Mouse (Mus musculus) kidney, postnatal 0 days (tissue): ENCODE data around the gene B3galt4. TPM values are rescaled to one million over a fixed set of nuclear protein-coding genes. Genes with fewer than 3 reads are reported as not detected.

Experiments used
- ATAC-seq: fragments of 200-750 bp; cut with Nextera tagmentation; replicated peaks from 2 replicates; pipeline ENCODE4 v1.8.0; 2017; ENCODE audit warnings: low read depth, moderate number of reproducible peaks, moderate TSS enrichment, moderate library complexity; ENCODE audit not compliant: low FRiP score
- DNase-seq: peaks from one replicate; pipeline ENCODE4 v3.0.0-alpha.2; 2016; ENCODE audit warnings: low spot score
- H3K27ac ChIP-seq: fragments of 300-500 bp; sonication (generic); 2 replicates; pipeline ENCODE4 v1.5.1; 2014; ENCODE audit warnings: mild to moderate bottlenecking
- H3K27me3 ChIP-seq: fragments of 300-500 bp; sonication (generic); 2 replicates; pipeline ENCODE4 v1.6.1; 2014; ENCODE audit warnings: low read length, mixed read lengths; ENCODE audit not compliant: insufficient read depth
- H3K36me3 ChIP-seq: fragments of 300-500 bp; sonication (generic); 2 replicates; pipeline ENCODE4 v1.6.1; 2014; ENCODE audit warnings: low read length, mixed read lengths; ENCODE audit not compliant: insufficient read depth
- H3K4me1 ChIP-seq: fragments of 300-500 bp; sonication (generic); replicated peaks from 2 replicates; pipeline ENCODE4 v1.6.1; 2014; ENCODE audit warnings: antibody characterized with exemption, low read length, mixed read lengths; ENCODE audit not compliant: insufficient read depth
- H3K4me2 ChIP-seq: fragments of 300-500 bp; sonication (generic); 2 replicates; pipeline ENCODE4 v1.6.1; 2014; ENCODE audit warnings: mild to moderate bottlenecking, low read length, moderate library complexity, mixed read lengths
- H3K4me3 ChIP-seq: fragments of 300-500 bp; sonication (generic); replicated peaks from 2 replicates; pipeline ENCODE4 v1.5.1; 2014; ENCODE audit warnings: low read depth, low read length
- H3K9ac ChIP-seq: fragments of 300-500 bp; sonication (generic); 2 replicates; pipeline ENCODE4 v1.6.1; 2014; ENCODE audit warnings: low read depth, low read length
- H3K9me3 ChIP-seq: fragments of 300-500 bp; sonication (generic); replicated peaks from 2 replicates; pipeline ENCODE4 v1.6.1; 2016; ENCODE audit warnings: low read length, inconsistent platforms, mixed read lengths
- CTCF ChIP-seq: IDR thresholded peaks from 2 replicates; pipeline ENCODE4 v1.5.1; 2016; ENCODE audit warnings: antibody characterized with exemption, low read depth, mild to moderate bottlenecking, moderate library complexity
- WGBS: fragments of 180-500 bp; shearing (Covaris S2); extraction: QIAGEN DNeasy Blood & Tissue Kit; methylation state at CpG from one replicate; pipeline ENCODE4 v1.1.7; 2014; 5-methylcytosine and 5-hydroxymethylcytosine counted together
- polyA plus RNA-seq: library from polyadenylated mRNA; unstranded; fragments of >200 nt; fragmentation: Nextera tagmentation; extraction: Ambion mirVana; gene quantifications from 2 replicates; pipeline ENCODE4 v1.2.1, GENCODE M21; 2015

The B3galt4 gene
- polyA plus RNA-seq, 1 experiment from 2014 or later, result 6.7 TPM

DNA sequence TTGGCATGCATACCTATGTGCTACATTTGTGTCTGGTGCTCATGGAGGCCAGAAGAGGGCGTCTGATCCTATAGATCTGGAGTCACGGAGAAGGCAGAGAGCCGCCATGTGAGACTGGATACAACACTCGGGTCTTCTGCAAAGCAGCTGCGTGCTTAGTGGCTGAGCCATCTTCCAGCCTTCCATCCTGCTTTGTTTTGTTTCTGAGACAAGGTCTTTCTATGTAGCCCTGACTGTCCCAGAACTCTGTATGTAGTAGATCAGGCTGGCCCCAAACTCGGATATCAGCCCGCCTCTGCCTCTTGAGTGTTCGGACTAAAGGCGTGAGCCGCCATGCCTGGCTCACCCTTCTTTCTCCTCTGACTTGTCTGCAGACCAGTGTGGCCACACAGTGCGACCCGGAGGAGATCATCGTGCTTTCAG, 36.3 kb downstream of the B3galt4 start:
- Histone ChIP-seq H3K27me3 (no peaks in the 10 kb centered on the region), H3K4me3 (no peak overlapping the region), H3K9me3 (no peaks in the 10 kb centered on the region), H3K36me3 (peaks cover 30% of the 10 kb centered on the region), H3K4me2 (peak overlapping the region; percentile 36; the same call in 1 of the 2 replicates), H3K4me1 (peaks cover 18% of the 10 kb centered on the region), H3K27ac (peak overlapping the region; percentile 37; the same call in 1 of the 2 replicates), H3K9ac (no peak overlapping the region)
- WGBS, result 72% methylated on average over 13 of the region's 13 CpGs
- DNase-seq (no peak), ATAC-seq (no peak)
- TF ChIP-seq CTCF, result peak; percentile 33

DNA sequence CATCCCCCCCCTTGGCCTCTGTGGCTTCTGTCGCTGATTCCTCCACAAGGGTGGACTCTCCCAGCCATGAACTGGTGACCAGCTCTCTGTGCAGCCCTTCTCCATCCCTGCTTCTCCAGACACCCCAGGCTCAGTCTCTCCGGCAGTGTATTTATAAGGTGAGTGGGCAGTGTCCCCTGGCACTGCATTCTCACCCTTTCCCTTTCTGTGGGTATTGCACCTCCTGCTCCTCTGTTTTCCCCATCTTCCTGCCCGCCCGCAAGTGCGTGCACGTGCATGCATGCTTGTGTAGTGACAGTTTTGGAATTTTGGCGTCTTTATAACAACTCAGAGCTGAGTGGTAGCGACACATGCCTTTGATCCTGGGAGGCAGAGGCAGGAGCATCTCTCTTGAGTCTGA, 37.4 kb downstream of the B3galt4 start:
- H3K36me3 ChIP-seq, result peaks cover 30% of the 10 kb centered on the region
- ATAC-seq (no peak), DNase-seq (no peak)
- H3K27me3 ChIP-seq, result no peaks in the 10 kb centered on the region
- TF ChIP-seq CTCF, result no peak
- H3K4me3 ChIP-seq, result no peak overlapping the region
- peaks cover 18% of the 10 kb centered on the region for H3K4me1 ChIP-seq
- H3K27ac ChIP-seq, result no peak overlapping the region
- no peak overlapping the region for H3K4me2 ChIP-seq
- WGBS, result 94% methylated on average over 8 of the region's 8 CpGs
- H3K9ac ChIP-seq, result no peak overlapping the region
- H3K9me3 ChIP-seq, result no peaks in the 10 kb centered on the region

DNA sequence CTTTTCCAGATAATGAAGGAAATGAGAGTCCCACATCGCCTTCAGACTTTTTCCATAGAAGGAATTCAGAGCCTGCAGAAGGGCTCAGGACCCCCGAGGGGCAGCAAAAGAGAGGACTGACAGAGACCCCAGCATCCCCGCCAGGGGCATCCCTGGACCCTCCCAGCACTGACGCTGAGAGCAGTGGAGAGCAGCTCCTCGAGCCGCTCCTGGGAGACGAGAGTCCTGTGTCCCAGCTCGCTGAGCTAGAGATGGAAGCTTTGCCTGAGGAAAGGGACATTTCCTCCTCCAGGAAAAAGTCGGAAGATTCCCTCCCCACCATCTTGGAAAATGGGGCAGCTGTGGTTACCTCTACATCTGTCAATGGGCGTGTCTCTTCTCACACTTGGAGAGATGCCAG, 38.0 kb downstream of the B3galt4 start:
- no peaks in the 10 kb centered on the region for H3K27me3 ChIP-seq
- peaks cover 30% of the 10 kb centered on the region for H3K36me3 ChIP-seq
- H3K4me2 ChIP-seq, result no peak overlapping the region
- no peak for TF ChIP-seq CTCF
- H3K9me3 ChIP-seq, result no peaks in the 10 kb centered on the region
- no peak overlapping the region for H3K4me3 ChIP-seq
- ATAC-seq (no peak), DNase-seq (no peak)
- H3K4me1 ChIP-seq, result peaks cover 20% of the 10 kb centered on the region
- no peak overlapping the region for H3K27ac ChIP-seq
- no peak overlapping the region for H3K9ac ChIP-seq
- 90% methylated on average over 10 of the region's 10 CpGs for WGBS

DNA sequence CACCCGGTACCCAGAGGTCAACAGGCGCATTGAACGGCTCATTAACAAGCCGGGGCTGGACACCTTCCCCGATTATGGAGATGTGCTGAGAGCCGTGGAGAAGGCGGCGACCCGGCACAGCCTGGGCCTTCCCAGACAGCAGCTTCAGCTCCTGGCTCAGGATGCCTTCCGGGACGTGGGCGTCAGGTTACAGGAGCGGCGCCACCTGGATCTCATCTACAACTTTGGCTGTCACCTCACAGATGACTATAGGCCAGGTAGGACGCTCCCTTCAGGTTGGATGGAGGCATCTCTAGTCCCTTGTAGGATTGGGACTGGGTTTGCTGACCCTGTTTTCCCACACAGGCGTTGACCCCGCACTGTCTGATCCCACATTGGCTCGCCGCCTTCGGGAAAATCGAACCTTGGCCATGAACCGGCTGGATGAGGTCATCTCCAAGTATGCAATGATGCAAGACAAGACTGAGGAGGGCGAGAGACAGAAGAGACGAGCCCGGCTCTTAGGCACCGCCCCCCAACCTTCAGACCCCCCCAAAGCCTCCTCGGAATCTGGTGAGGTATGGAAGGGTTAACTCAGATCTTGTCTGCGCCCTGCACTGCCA, 39.4 kb downstream of the B3galt4 start:
- WGBS, result 51% methylated on average over 28 of the region's 28 CpGs

DNA sequence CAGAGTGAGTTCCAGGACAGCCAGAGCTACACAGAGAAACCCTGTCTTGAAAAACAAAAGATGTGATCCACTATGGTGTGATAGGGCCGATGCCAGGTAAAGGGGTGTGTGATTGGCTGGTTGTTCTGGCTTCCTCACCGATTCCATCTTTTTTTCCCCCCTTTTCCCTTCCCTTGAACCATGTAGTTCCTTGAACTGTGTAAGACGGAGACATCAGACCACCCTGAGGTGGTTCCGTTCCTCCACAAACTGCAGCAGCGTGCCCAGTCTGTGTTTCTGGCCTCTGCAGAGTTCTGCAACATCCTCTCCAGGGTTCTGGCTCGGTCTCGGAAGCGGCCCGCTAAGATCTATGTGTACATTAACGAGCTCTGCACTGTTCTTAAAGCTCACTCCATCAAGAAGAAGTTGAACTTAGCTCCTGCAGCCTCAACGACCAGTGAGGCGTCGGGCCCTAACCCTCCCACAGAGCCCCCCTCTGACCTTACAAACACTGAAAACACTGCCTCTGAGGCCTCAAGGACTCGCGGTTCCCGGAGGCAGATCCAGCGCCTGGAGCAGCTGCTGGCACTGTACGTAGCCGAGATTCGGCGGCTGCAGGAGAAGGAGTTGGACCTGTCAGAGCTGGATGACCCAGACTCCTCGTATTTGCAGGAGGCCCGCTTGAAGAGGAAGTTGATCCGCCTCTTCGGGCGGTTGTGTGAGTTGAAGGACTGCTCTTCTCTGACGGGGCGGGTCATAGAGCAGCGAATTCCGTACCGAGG, 40.1 kb downstream of the B3galt4 start:
- peak overlapping the region; percentile 23; the same call in 1 of the 2 replicates for H3K9ac ChIP-seq
- DNase-seq, result no peak
- no peaks in the 10 kb centered on the region for H3K27me3 ChIP-seq
- 56% methylated on average over 31 of the region's 31 CpGs for WGBS
- no peaks in the 10 kb centered on the region for H3K9me3 ChIP-seq
- no peak overlapping the region for H3K27ac ChIP-seq
- no peak overlapping the region for H3K4me3 ChIP-seq
- H3K4me2 ChIP-seq, result peak overlapping the region; percentile 27
- H3K4me1 ChIP-seq, result peaks cover 20% of the 10 kb centered on the region
- H3K36me3 ChIP-seq, result peaks cover 30% of the 10 kb centered on the region
- no peak for ATAC-seq
- TF ChIP-seq CTCF, result no peak

More for the DNA sequence above, 39.4 kb downstream of the B3galt4 start:
- DNase-seq (no peak), ATAC-seq (no peak)
- no peaks in the 10 kb centered on the region for H3K9me3 ChIP-seq
- peaks cover 30% of the 10 kb centered on the region for H3K36me3 ChIP-seq
- peaks cover 25% of the 10 kb centered on the region for H3K4me1 ChIP-seq
- peak overlapping the region; percentile 27 for H3K4me2 ChIP-seq
- no peak overlapping the region for H3K4me3 ChIP-seq
- TF ChIP-seq CTCF, result 0 out of 2 replicates have a peak, but pooled peaks have one; percentile 2
- peak overlapping the region; percentile 23; the same call in 1 of the 2 replicates for H3K9ac ChIP-seq
- H3K27ac ChIP-seq, result no peak overlapping the region
- H3K27me3 ChIP-seq, result no peaks in the 10 kb centered on the region

DNA sequence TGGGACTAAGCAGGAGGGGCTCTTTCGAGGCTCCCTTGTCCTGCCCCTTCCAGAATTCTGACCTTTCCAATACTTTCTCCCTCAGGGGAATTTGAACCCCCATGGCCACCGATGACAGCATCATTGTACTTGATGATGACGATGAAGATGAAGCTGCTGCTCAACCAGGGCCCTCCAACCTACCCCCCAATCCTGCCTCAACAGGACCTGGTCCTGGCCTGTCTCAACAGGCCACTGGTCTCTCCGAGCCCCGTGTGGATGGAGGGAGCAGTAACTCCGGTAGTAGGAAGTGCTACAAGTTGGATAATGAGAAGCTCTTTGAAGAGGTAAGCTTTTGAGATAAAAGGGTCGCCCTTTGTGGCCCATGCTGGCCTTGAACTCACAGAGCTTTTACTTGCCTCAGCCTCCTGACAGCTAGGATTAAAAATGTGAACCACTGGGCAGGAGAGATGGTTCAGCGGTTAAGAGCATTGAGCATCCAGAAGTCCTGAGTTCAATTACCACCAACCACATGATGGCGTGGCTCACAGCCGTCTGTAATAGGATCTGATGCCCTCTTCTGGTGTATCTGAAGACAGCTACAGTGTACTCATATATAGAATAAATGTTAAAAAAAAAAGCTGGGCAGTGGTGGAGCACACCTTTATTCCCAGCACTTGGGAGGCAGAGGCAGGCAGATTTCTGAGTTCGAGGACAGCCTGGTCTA, 40.8 kb downstream of the B3galt4 start:
- Histone ChIP-seq H3K27me3 (no peaks in the 10 kb centered on the region), H3K4me2 (peak overlapping the region; percentile 97), H3K4me1 (peaks cover 20% of the 10 kb centered on the region), H3K36me3 (peaks cover 30% of the 10 kb centered on the region), H3K9ac (peak overlapping the region; percentile 87), H3K9me3 (no peaks in the 10 kb centered on the region), H3K27ac (peak overlapping the region; percentile 96), H3K4me3 (peak overlapping the region; percentile 83)
- 39% methylated on average over 11 of the region's 11 CpGs for WGBS
- TF ChIP-seq CTCF, result peak; percentile 48
- DNase-seq, result no peak
- no peak for ATAC-seq
